Mouse (Mus musculus): ENCODE data around the gene Snapc2. TPM values are rescaled to one million over a fixed set of nuclear protein-coding genes. Genes with fewer than 3 reads are reported as not detected.

Snapc2 gene
- 9.8 to 16.0 TPM (median 12.8 TPM) in 4 replicates for total RNA-seq (2023; ENCODE audit: inconsistent age)

GRCm38 (mm10) chr8:4252934-4253841, at the start of gene Snapc2:
Snapc2 (plus strand) TSS chr8:4253080.

GRCm38 (mm10) chr8:4216791-4217621, 35.9 kb upstream of the Snapc2 start, which contains the start of gene Prr36:
Prr36 (minus strand) TSS chr8:4217459.

GRCm38 (mm10) chr8:4226739-4227347, 26.0 kb upstream of the Snapc2 start, which contains the start of gene Lrrc8e:
Lrrc8e (plus strand) TSS chr8:4226827.

GRCm38 (mm10) chr8:4238434-4239192, 14.3 kb upstream of the Snapc2 start, which contains the start of the genes Map2k7 and Gm49320:
Map2k7 (plus strand) TSS chr8:4238740.
Gm49320 (plus strand) TSS chr8:4238865.

GRCm38 (mm10) chr8:4247951-4248540, 4.8 kb upstream of the Snapc2 start, which contains the start of gene Tgfbr3l:
Tgfbr3l (plus strand) TSS chr8:4248214.

DNA sequence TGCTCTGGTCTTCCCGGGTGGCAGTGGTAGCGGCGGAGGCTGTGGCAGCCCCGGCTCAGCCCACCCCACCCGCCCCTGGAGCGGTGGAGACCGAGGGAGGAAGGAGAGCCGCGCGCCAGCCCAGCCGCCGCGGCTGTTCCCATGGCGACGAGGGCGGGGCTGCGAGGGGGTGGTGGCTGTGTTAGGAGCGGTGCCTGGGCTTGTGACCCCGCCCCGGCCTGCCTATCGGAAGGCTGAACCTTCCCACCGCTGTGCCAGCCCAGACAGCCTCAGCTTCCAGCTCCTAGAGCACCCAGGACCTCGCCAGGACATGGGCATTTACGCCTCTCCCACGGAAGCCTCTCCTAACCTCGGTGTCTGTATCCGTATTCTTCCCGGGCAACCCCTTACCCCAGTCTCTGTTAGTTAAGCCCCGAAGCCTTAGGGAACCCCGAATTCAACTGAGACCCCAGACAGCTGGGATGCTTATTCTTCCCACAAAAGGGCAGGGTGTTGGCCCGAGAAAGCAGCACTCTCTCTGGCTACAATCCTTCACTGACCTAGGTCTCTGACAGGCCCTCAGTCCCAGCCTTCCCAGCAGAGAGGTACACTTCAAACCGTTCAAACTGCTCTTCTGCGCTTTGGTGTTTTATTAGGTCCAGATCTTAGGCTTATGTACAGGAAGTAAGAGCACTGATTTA, 6.4 kb downstream of the Snapc2 start, which contains the start of gene Ctxn1:
Ctxn1 (minus strand) TSS at position 150 of the 680 bp plus-strand sequence.

GRCm38 (mm10) chr8:4275275-4276110, 22.6 kb downstream of the Snapc2 start, which contains the start of gene Timm44:
Timm44 (minus strand) TSS chr8:4275913.

Other genes with a start within 250 kb of the Snapc2 start
- gene Cd209f, start 147.2 kb upstream of the Snapc2 start, total RNA-seq (2023; ENCODE audit: inconsistent age) = not detected in 4 replicates
- not detected in 4 replicates for gene Cd209g, start 119.0 kb upstream of the Snapc2 start, total RNA-seq (2023; ENCODE audit: inconsistent age)
- gene Evi5l, start 86.5 kb upstream of the Snapc2 start, total RNA-seq (2023; ENCODE audit: inconsistent age) = 27.0 to 34.1 TPM (median 29.8 TPM) in 4 replicates
- 0.12 to 0.16 TPM in 2 of 4 replicates, not detected in the others for gene Prr36, start 35.6 kb upstream of the Snapc2 start, total RNA-seq (2023; ENCODE audit: inconsistent age)
- not detected in 4 replicates for gene Lrrc8e, start 26.3 kb upstream of the Snapc2 start, total RNA-seq (2023; ENCODE audit: inconsistent age)
- 109 to 125 TPM (median 120 TPM) in 4 replicates for gene Map2k7, start 14.3 kb upstream of the Snapc2 start, total RNA-seq (2023; ENCODE audit: inconsistent age)
- gene Gm49320, start 14.2 kb upstream of the Snapc2 start, total RNA-seq (2023; ENCODE audit: inconsistent age) = 0.64 TPM in 1 of 4 replicates, not detected in the others
- gene Tgfbr3l, start 4.9 kb upstream of the Snapc2 start, total RNA-seq (2023; ENCODE audit: inconsistent age) = 20.5 to 22.4 TPM (median 21.2 TPM) in 4 replicates
- 0.57 to 1.4 TPM (median 0.88 TPM) in 4 replicates for gene Ctxn1, start 6.2 kb downstream of the Snapc2 start, total RNA-seq (2023; ENCODE audit: inconsistent age)
- gene Timm44, start 22.8 kb downstream of the Snapc2 start, total RNA-seq (2023; ENCODE audit: inconsistent age) = 75.1 to 81.2 TPM (median 77.5 TPM) in 4 replicates
- gene Ccl25, start 72.1 kb downstream of the Snapc2 start, total RNA-seq (2023; ENCODE audit: inconsistent age) = 11.8 to 14.9 TPM (median 13.3 TPM) in 4 replicates
- 96.1 to 104 TPM (median 97.4 TPM) in 4 replicates for gene Elavl1, start 72.3 kb downstream of the Snapc2 start, total RNA-seq (2023; ENCODE audit: inconsistent age)
- 35.7 to 40.8 TPM (median 37.9 TPM) in 4 replicates for gene Cers4, start 239.9 kb downstream of the Snapc2 start, total RNA-seq (2023; ENCODE audit: inconsistent age)